Mouse (Mus musculus) liver (tissue): ENCODE measurements around the gene Plagl2.

ENCODE experiments used
- DNase-seq: peaks from one replicate; pipeline ENCODE4 v3.0.0-alpha.2; 2020; ENCODE audit warnings: mixed read lengths

The Plagl2 gene

DNA sequence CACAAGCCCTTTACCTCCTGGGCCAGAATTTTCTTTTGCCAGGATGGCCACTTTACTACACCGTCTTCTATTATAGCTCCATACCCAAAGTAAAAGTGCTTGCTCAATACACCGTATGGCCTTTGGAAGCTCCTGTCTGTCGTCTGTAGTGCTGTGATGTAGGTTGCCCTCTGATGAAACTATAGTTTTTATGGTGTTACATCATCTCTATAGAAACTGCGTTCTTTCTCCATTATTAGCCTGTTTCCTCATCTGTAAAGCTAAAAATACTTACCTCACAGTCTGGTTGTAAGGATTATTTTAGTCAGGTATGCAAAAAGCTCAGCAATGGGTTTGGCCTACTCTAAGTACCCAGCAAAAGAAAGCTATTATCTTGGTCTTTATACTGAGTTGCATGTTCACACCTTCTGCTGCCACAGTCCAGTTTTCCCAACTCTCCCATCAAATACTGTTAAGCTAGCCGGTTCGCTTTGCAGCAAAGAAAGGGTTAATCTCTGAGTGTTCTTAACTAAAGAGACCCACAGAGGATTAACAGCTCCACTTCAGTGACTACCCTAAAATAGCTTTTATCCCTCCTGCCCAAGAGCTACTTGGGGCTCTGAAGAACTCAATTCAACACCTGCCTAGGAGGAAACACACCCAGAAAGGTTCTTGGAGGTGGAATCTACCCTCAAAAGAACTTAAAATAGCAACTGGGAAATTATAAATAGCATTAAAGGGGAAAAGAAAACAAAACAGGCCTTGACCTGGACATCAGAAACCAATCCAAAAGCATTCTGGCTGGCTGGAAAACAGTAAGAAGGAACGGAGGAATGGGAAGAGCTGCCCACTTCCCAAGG is 2.0 kb downstream of the Plagl2 start:
- no peak for DNase-seq

DNA sequence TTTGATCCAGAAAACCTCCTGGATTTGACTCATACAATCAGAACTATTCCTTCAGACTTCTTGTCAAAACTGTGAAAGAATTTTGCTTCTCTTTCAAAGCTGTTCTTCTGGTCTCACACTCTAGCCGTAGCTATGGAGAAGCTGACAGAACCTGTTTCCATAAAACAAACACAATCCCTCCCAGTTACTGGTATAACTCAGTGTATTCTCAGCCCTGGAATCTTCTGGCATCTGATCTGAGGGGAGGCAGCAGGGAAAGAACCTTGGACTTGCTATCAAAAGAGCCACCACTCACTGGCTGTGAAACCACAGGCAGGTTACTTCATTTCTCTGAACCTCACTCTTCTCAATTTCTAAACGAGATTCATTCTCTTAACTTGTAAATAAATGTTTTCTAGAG is 2.8 kb downstream of the Plagl2 start:
- DNase-seq, result no peak

DNA sequence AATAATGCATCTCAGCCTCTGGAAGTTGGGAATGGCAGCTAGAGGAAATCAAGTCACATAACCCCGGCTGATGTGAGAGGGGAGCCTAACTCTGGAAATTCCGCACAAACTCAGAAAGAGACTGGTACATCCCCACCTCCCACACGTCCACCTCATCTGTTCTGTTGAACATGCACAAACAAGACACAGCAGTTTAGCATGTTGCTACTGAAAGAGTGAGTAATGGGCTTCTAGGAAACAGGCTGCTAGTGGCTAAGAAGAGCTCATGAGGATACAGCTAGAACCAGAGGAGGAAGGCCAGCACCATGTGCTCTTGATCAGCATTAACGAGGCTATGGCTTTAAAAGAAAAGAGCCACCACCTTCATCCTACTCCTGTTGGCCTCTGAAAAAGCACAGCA is 3.3 kb downstream of the Plagl2 start:
- no peak for DNase-seq

DNA sequence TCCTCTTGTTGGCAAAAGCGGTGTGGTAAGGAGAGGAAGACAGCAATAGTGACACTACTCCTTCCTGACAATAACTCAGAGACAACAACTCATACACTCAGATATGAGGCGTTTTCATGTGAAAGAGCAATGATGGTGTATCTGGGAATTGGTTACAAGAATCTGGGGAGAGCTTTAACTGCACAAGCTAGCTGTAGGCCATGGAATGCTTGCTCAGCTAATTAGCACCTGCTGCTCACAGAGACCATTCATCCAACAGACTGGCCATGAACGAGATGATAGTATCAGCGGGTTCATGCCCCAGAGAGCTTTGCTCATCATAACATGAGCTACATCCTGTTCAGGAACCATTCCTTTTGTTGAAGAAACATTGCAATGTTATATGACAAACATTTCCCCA is 4.0 kb downstream of the Plagl2 start:
- DNase-seq, result no peak

DNA sequence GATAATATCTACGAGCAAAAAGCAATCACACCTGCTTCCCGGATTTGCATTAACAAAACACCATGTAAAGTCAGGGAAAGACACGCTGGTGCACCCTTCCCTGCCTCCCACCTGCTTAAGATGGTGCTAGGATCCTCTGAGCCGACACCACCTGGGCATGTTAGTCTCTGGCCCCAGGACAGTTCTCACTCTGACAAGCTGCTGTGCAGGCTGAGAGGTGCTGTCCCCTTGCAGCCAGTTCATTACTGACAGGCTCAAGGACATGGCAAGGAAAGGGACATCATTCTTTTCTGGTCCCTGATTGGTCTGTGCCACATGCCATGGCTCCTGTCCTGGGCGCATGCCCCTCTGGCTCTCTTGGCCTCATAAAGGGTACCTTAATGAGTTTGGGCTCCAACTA is 12.7 kb downstream of the Plagl2 start:
- no peak for DNase-seq

DNA sequence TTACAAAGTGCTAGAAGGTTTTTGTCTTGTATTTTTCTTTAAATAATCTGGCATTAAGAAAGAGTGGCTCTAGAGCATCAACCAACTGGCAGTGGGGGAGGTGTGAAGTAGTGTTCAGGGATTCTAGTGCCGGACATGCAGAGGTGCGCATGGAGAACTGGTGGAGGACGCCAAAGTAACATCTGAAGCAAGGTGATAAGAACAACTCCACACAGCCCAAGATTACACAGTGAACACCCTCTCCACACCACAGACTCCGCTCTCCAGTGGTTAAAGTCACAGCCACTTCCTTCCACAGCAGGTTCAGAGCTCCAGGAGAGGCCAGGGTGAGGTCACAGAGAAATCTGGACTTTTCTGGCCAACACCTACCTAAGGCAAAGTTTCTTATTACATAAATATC is 13.3 kb downstream of the Plagl2 start:
- DNase-seq, result peak; percentile 81

DNA sequence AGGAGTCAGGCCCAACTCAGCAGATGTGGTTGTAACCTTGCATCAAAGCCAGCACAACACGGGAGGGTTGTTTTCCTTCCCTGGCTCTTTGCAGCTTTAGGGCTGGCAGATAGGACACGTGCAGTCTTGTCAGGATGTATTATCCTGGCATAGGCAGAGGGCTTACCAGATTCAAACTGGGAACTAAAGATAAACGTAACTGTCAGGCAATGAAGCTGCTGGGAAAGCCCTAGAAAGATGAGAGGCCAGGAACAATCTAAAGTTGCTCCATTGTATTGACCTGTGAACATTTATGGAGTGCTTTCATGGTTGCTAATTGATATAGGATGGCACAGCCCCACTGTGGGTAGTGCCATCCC is 15.7 kb downstream of the Plagl2 start:
- DNase-seq, result no peak

DNA sequence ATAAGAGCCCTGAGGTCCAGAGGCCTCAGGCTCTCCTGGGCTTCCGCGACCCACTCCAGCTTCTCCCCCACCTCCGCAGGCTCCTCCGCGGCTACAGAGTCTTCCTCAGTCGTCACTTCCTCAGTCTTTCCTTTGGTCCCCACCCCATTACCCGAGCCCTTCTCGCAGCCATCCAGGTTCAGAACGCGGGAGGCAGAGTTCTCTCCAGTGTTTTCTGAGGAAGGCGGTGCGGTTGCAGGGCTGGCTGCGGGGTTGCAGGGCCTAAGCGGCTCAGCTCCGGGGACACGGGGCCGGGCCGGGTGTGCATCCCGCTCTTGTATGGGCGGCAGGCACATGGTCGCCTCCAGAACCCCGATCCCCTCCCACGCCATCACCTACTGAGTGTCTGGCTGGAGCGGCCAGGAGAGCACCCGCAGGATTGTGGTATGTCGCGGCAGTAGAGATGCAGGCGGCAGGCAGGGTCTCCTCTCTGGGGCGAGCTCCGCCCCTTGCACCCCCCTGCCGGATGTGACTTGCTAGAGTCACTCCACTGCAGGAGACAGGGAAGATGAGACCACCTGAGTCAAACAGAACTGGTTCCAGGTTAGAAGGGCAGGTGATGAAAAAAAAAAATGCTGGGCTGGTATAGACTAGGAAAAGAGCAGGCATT is 16.2 kb downstream of the Plagl2 start, which contains the start of gene Tspyl3:
Tspyl3 (minus strand) TSS at position 496 of the 649 bp plus-strand sequence.
- DNase-seq, result peak; percentile 42

DNA sequence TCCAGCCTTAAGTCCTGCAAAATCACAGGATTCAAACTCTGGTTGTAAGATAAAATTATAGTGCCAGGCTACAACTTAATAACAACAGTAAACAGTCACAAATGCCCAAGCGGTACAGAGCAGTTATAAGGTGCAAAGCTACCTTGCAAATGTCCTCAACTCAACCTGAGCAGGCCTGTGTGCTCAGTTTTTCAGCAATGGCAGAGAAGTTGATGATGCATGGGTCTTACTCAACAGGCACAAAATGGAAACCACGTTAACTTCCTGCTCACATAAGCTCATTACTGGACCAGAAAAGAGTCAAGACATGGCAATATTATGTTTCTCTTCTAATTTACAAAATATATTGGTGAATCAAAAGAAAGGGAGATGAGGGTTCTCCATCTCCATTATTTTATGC is 18.7 kb downstream of the Plagl2 start:
- DNase-seq, result no peak

DNA sequence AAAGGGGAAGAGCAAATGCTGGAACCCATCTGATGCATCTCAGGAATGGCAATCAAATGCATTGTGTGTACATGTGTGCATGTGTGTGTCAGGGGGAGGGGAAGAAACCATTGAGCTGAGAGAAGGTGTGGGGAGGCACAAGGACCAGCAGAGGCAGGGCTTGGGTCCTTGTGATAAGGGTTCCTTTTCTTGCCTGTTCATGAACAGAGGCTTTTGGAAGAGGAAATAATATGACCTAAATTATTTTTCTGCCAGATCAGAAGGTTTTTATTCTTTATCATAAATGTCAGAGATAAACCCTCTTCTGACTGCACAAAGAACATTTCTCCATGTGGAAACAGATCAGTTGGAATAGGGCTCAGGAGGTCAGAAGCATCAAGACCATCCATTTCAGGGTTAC is 19.1 kb downstream of the Plagl2 start:
- peak; percentile 56 for DNase-seq

DNA sequence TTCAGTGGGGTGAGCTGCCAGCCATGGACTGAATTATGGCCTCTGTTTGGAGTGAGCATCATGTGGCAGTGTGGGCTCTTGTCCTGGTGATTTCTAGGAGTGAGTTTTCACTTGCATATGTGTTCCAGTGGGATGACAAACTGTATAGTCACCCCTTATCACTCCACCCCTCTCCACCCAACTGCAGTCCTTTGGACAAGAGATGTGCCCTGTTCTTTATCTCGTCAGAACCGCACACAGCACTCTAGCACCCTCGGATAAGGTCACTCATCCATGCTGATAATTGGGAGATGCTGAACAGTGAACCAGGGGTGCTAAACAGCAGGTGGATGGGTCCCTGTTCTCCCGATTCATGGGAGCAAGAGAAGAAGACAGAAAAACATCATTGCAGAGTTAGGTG is 19.6 kb downstream of the Plagl2 start:
- DNase-seq, result peak; percentile 82

DNA sequence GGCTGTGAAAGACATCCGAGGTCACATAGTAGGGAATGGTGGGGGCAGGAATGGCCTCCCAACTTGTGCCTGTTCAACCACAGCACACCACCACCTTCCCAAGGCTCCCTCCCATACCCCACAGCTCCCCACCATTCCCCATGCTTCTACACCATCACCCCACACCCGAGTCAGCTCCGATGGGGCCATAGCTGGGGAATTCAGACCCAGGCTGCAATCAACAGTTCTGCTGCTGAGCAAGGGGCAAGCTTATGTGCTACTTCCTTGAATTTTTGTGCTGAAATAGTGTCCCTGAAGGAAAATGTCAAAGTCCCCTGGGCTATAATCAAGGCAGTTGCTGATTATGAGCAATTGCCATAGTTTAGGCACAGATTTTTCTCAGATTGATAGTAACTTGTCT is 22.7 kb downstream of the Plagl2 start:
- DNase-seq, result no peak

DNA sequence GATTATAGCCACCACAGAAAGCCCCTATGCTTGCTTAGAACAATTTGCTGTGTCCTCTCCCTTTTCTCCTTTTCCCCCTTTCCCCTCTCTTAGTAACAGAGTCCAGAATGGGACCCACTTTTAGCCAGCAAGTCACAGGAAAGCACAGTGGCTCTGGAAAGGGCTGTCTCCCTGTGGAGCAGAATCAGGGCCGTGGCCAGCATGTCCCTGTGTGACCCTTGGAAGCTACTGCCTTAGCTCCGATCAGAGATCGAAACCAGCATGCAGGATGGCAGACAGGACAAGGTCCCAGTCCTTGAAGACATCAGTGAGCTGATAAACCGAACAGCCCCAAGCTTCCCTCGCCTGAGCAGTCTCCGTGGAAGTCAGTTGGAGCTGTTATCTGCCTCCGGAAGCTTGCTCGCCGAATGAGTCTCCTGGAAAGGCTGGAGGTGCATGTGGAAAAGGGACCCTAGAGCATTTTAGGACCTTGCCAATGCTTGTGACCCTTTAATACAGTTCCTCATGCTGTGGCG is 23.3 kb downstream of the Plagl2 start:
- DNase-seq, result no peak

DNA sequence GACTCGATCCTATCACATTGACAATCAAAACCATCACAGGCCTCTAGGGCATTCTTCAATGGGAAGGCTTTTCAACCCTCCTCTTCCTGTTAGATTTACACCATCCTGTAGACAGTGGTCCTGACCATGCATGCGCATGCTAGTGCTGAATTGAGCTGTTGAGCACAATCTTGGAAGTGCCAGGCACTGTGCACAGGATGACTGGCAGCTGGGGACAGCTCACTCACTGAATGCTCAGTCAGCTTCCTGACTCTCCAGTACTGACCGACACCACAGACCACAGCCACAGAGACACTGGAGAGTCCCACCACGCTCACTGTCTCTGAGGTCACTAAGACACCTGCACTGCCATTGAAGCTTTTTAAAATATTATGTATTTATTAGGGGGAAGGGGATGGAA is 25.8 kb downstream of the Plagl2 start:
- no peak for DNase-seq

DNA sequence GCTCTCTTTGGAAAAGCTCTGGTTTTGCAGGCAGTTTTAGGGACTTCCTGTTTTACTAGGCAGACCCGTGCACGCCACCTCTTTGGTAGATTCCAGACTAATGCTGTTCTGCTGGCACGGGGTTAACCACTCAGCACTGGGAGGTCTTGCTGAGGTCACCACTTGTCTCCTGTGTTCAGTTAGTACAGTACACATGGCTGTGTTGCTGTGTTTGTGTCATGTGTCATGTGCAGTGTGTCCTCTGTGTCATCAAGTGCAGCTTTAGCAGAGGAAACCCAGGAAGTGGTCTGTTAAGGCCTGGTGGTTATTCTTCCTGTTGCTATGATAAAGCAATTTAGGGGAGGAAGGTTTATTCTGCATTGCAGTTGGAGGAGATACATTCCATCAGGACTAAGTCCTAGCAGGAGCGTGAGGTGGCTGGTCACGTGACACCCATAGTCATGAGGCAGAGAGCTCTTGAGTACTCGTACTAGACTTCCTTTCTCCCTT is 26.4 kb downstream of the Plagl2 start:
- DNase-seq, result no peak

DNA sequence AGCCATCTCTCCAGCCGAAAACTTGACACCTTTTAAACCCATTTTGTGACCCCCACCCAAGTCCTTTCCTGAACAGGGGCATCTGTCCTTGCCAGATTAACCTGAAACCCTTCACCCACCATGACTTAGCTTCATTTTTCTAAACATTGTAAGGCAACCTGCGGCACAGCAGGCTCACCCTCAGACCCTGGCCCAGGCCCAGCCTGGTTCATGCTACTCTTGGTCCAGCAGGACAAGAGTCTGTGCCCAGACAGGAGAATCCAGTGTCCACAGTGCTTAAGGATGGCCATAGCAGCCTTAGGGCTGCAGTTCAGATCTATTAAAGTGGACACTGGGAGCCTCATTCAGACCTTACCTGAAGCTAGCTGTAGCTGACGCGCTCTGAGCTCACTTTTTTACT is 27.9 kb downstream of the Plagl2 start:
- DNase-seq, result no peak

DNA sequence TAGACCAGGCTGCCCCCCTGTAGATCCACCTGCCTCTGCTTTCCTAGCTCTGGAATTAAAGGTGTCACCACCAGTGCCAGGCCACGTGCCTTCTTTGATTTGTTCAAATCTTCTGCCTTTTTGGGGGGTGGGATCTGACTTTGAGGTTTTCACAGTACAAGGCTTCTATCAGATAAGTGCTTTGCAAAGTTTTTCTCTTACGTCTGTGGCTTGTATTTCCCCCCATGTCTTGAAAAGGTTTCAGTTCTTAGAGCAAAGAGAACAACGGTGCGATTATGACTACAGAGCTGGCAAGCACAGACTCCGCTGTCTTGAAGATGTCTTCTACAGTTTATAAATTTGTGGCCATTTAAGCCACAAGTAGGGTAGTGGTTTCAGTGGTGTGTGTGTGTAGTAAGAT is 29.8 kb downstream of the Plagl2 start:
- DNase-seq, result no peak

DNA sequence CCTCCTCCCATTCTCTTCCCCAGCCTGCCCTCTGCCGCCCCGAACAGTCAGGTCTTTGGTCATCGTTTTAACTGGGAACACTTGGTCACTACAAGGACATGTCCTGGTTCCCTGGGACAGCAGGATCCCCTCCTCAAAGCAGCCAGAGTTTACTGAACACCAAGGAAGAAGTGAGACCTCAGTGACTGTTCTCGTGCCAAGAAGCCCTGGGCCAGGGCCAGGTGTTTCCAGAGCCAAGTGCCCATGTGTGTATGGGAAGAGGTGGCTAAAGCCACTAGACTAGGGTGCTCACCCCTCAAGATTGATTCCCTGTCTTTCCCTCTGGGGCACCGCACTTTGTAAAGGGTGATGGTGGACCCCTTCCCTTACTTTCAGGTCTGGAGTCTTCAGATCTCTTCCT is 31.9 kb downstream of the Plagl2 start:
- no peak for DNase-seq

DNA sequence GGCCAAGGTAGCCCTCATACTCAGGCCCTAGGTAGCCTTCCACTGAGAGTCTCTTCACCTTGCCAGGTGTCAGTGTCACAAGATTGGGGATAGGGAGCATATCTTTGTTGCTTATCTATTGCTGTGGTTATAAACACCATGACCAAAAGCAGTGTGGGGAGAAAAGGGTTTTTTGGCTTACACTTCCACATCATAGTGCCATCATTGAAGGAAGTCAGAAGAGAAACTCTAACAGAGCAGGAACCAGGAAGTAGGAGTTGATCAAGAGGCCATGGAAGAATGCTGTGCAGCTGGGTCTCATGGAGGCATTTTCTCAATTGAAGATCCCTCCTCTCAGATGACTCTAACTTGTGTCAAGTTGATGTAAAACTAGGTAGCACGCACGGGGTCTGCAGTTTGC is 33.1 kb downstream of the Plagl2 start:
- DNase-seq, result no peak

DNA sequence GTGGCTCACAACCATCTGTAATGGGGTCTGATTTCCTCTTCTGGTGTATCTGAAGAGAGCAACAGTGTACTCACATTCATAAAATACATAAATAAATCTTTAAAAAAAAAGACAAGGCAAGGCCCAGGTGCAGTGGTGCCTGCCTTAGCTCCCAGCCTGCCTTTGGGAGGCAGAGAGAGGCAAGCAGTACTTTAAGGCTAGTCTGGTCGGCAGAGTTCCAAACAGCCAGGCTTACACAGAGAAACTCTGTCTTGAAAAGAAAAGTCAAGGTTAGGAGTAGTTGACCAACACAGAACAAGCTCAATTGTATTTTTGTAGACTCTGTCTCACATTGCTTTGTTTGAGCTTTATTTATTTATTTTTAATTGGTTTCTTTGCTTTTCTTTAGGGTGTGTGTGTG is 38.5 kb downstream of the Plagl2 start:
- DNase-seq, result no peak

DNA sequence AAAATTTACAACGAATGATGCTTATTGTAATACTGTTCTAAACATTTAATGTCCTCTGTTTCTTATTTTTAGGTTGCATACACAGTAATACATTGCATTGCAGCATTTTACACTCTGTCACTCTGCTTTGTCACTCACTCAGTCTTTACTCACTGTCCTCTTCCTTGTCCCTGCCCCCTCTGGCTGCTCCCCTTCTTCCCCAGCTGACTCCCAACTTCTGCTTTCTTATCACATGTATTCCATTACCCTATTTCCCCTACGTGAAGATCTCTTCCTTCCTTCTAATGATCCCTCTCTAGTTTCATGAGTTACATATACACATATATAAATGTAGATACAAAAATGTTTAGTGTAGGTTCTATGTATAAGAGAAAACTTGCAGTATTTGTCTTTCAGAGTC is 42.1 kb downstream of the Plagl2 start:
- no peak for DNase-seq

DNA sequence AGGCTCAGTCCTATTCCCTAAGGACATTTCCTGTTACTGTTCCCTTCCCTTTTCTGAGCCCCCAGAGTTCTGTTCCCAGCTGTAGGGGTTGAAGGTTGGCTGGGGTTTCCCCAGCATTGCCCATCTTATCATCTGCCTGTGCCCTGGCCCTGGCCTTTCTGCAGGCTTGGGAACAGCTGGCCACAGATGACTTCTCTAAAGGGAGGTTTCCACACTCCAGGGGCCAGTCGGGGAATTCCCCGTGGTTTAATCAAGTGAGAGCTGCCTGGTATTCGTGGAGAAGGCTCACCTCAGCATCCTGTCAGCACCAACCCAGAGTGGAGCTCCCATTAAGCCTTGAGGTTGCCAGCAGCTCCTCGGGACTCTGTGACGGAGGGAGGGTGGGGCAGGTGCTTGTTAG is 42.7 kb downstream of the Plagl2 start:
- DNase-seq, result no peak

DNA sequence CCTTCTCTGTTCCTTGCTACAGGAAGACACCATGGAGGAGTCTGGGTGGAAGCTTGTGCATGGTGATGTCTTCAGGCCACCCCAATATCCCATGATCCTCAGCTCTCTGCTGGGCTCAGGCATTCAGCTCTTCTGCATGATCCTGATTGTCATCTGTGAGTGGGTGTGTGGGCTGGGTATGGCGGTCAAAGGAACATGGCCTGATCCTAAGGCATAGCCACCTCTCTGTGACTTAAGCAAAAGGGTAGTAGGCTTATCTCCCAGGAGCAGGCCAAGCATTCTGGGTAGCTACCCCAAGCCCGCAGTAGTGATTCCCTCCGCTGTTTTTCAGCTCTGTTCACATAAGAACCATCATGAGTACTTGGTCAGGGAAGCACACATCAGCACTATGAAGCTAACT is 47.0 kb downstream of the Plagl2 start:
- DNase-seq, result peak; percentile 17

DNA sequence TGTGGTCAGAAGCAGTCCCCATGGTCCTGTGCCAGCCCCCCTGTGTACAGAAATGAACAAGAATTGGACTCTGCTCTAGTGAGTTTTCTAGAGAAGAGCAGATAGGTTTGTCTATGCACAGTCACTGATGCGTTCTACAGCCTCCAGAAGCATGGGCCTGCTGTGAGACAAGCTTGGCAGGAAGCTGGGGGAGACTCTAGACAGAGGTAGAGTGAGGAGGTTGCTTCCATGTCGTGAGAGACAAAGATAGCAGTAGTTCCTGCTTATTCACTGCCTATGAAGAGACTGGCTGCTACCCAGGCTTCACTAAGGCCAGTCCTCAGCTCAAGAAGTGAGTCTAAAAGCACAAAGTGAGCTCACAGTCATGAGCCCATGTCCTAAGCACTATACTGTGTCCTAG is 50.0 kb downstream of the Plagl2 start:
- DNase-seq, result no peak
